Mouse (Mus musculus) heart, adult 2 months (tissue): ENCODE measurements at regions not wholly inside any gene's neighbourhood (a gene's known extent, or its start where the extent isn't known, plus 50 kb on each side); places are given as distances from the start of the nearest gene placed in this dataset.

Experiments used
- CTCF ChIP-seq: fragments of 200-600 bp; IDR thresholded peaks from 2 replicates; pipeline ENCODE4 v1.8.1; 2022; ENCODE audit warnings: antibody characterized with exemption, mild to moderate bottlenecking, moderate library complexity
- EP300 ChIP-seq: fragments of 200-500 bp; IDR thresholded peaks from 2 replicates; pipeline ENCODE4 v1.6.1; 2011; ENCODE audit warnings: low read depth, low read length, control low read depth; ENCODE audit not compliant: insufficient read depth
- POLR2A ChIP-seq: fragments of 200-500 bp; IDR thresholded peaks from 2 replicates; pipeline ENCODE4 v1.6.1; 2011; ENCODE audit warnings: mild to moderate bottlenecking, low read depth, low read length, control low read depth; ENCODE audit not compliant: insufficient read depth

GRCm38 (mm10) chr7:125250970-125251585 is 193.4 kb upstream of the Kdm8 start:
- TF ChIP-seq CTCF, result no peak
- TF ChIP-seq EP300, result no peak
- TF ChIP-seq POLR2A, result no peak
